Mouse (Mus musculus): ENCODE data around the gene Gna13.

- TF ChIP-seq CTCF (IDR thresholded peaks at IDR 0.05 in 2 of 3, conservative IDR thresholded peaks at IDR 0.05 in 1 of 3; ENCODE audit: control insufficient read depth in 1 of 3, insufficient read depth in 1 of 3, low read depth in 2 of 3, low read length in 3 of 3, poor library complexity in 1 of 3, severe bottlenecking in 1 of 3) (no peak), KAT2A (conservative IDR thresholded peaks at IDR 0.05; ENCODE audit: low read depth, low read length) (no peak), TBP (IDR thresholded peaks at IDR 0.05; ENCODE audit: low read depth, low read length) (no peak), ZC3H11A (IDR thresholded peaks at IDR 0.05; ENCODE audit: low read depth, low read length) (no peak), POLR2AphosphoS5 (IDR thresholded peaks at IDR 0.05; ENCODE audit: borderline replicate concordance, low read depth, low read length) (no peak)
These were observed 47.8 kb downstream of the Gna13 start for GRCm38 (mm10) chr11:109410197-109410980.

Measured in MEL (cell line).